Mouse (Mus musculus) embryonic facial prominence, embryonic 11.5 days (tissue): ENCODE data around the gene Tnip1. TPM values are rescaled to one million over a fixed set of nuclear protein-coding genes. Genes with fewer than 3 reads are reported as not detected.
A peak's percentile ranks its signal among the peaks of the same experiment; 100 is the strongest.

Experiments used
- ATAC-seq: fragments of 200-750 bp; cut with Nextera tagmentation; replicated peaks from 2 replicates; pipeline ENCODE4 v1.8.0; 2017; ENCODE audit warnings: low read depth; ENCODE audit not compliant: insufficient number of reproducible peaks, low FRiP score, low TSS enrichment
- DNase-seq: peaks from one replicate; pipeline ENCODE4 v3.0.0-alpha.2; 2015; ENCODE audit warnings: low spot score
- H3K27ac ChIP-seq: fragments of 300-500 bp; sonication (generic); replicated peaks from 2 replicates; pipeline ENCODE4 v1.5.1; 2014; ENCODE audit warnings: mild to moderate bottlenecking, low read depth, low read length, control low read depth
- H3K27me3 ChIP-seq: fragments of 300-500 bp; sonication (generic); 2 replicates; pipeline ENCODE4 v1.6.1; 2014; ENCODE audit warnings: mild to moderate bottlenecking, low read length, moderate library complexity, mixed read lengths; ENCODE audit not compliant: control insufficient read depth, insufficient read depth
- H3K36me3 ChIP-seq: fragments of 300-500 bp; sonication (generic); replicated peaks from 2 replicates; pipeline ENCODE4 v1.6.1; 2014; ENCODE audit warnings: low read depth, mild to moderate bottlenecking, low read length, moderate library complexity, mixed read lengths; ENCODE audit not compliant: control insufficient read depth, insufficient read depth
- H3K4me1 ChIP-seq: fragments of 300-500 bp; sonication (generic); 2 replicates; pipeline ENCODE4 v1.6.1; 2014; ENCODE audit warnings: low read length, mixed read lengths; ENCODE audit not compliant: control insufficient read depth, insufficient read depth
- H3K4me2 ChIP-seq: fragments of 300-500 bp; sonication (generic); 2 replicates; pipeline ENCODE4 v1.6.1; 2014; ENCODE audit warnings: low read depth, mild to moderate bottlenecking, control low read depth, low read length, moderate library complexity
- H3K4me3 ChIP-seq: fragments of 300-500 bp; sonication (generic); 2 replicates; pipeline ENCODE4 v1.5.1; 2014; ENCODE audit warnings: low read depth, low read length, control low read depth
- H3K9ac ChIP-seq: fragments of 300-500 bp; sonication (generic); replicated peaks from 2 replicates; pipeline ENCODE4 v1.6.1; 2014; ENCODE audit warnings: mild to moderate bottlenecking, control low read depth, low read length
- H3K9me3 ChIP-seq: fragments of 300-500 bp; sonication (generic); replicated peaks from 2 replicates; pipeline ENCODE4 v1.6.1; 2016; ENCODE audit warnings: mild to moderate bottlenecking, low read length, inconsistent platforms, mixed read lengths; ENCODE audit not compliant: control insufficient read depth
- WGBS: fragments of 180-500 bp; shearing (Covaris S2); extraction: QIAGEN DNeasy Blood & Tissue Kit; methylation state at CpG from one replicate; pipeline ENCODE4 v1.1.7; 2014; 5-methylcytosine and 5-hydroxymethylcytosine counted together
- polyA plus RNA-seq: library from polyadenylated mRNA; unstranded; fragments of >200 nt; fragmentation: Nextera tagmentation; extraction: Ambion mirVana; gene quantifications from 2 replicates; pipeline ENCODE4 v1.2.1, GENCODE M21; 2014

The Tnip1 gene
- polyA plus RNA-seq, 1 experiment from 2014 or later: 9.1 TPM

GRCm38 (mm10) chr11:54911201-54911600, 51.5 kb downstream of the Tnip1 start:
- no peaks in the 10 kb centered on the region for H3K4me1 ChIP-seq
- no peak overlapping the region for H3K27ac ChIP-seq
- no peak overlapping the region for H3K4me2 ChIP-seq
- no peaks in the 10 kb centered on the region for H3K9me3 ChIP-seq
- H3K4me3 ChIP-seq: no peak overlapping the region
- H3K36me3 ChIP-seq: no peaks in the 10 kb centered on the region; the same call in 1 of the 2 replicates
- DNase-seq: no peak
- no peaks in the 10 kb centered on the region for H3K27me3 ChIP-seq
- ATAC-seq: no peak
- WGBS: 84% methylated on average over 3 of the region's 3 CpGs
- no peak overlapping the region for H3K9ac ChIP-seq

GRCm38 (mm10) chr11:54910081-54910665, 52.5 kb downstream of the Tnip1 start:
- no peaks in the 10 kb centered on the region for H3K4me1 ChIP-seq
- no peak overlapping the region for H3K27ac ChIP-seq
- DNase-seq (no peak), ATAC-seq (no peak)
- H3K27me3 ChIP-seq: no peaks in the 10 kb centered on the region
- WGBS: 90% methylated on average over 12 of the region's 12 CpGs
- H3K9me3 ChIP-seq: no peaks in the 10 kb centered on the region
- no peaks in the 10 kb centered on the region; the same call in 1 of the 2 replicates for H3K36me3 ChIP-seq
- H3K4me3 ChIP-seq: no peak overlapping the region
- H3K9ac ChIP-seq: no peak overlapping the region
- H3K4me2 ChIP-seq: no peak overlapping the region

- H3K27ac ChIP-seq: no peak overlapping the region
- H3K4me1 ChIP-seq: no peaks in the 10 kb centered on the region
- H3K36me3 ChIP-seq: no peaks in the 10 kb centered on the region; the same call in 1 of the 2 replicates
- no peaks in the 10 kb centered on the region for H3K9me3 ChIP-seq
- no peak for DNase-seq
- no peak for ATAC-seq
- H3K4me3 ChIP-seq: no peak overlapping the region
- no peak overlapping the region for H3K9ac ChIP-seq
- WGBS: 92% methylated on average over 11 of the region's 11 CpGs
- H3K27me3 ChIP-seq: no peaks in the 10 kb centered on the region
- H3K4me2 ChIP-seq: no peak overlapping the region
Measured at GRCm38 (mm10) chr11:54909273-54909672, 53.4 kb downstream of the Tnip1 start.

- DNase-seq: no peak
- no peak overlapping the region for H3K4me2 ChIP-seq
- no peaks in the 10 kb centered on the region for H3K9me3 ChIP-seq
- H3K4me1 ChIP-seq: no peaks in the 10 kb centered on the region
- ATAC-seq: no peak
- H3K9ac ChIP-seq: no peak overlapping the region
- H3K27ac ChIP-seq: no peak overlapping the region
- no peaks in the 10 kb centered on the region; the same call in 1 of the 2 replicates for H3K36me3 ChIP-seq
- 93% methylated on average over 5 of the region's 5 CpGs for WGBS
- H3K4me3 ChIP-seq: no peak overlapping the region
- H3K27me3 ChIP-seq: no peaks in the 10 kb centered on the region
Measured at GRCm38 (mm10) chr11:54907259-54907658, 55.5 kb downstream of the Tnip1 start.

GRCm38 (mm10) chr11:54906466-54906865, 56.3 kb downstream of the Tnip1 start:
- DNase-seq: no peak
- Histone ChIP-seq H3K9me3 (no peaks in the 10 kb centered on the region), H3K4me3 (no peak overlapping the region), H3K27me3 (no peaks in the 10 kb centered on the region), H3K9ac (no peak overlapping the region), H3K36me3 (no peaks in the 10 kb centered on the region; the same call in 1 of the 2 replicates), H3K27ac (no peak overlapping the region), H3K4me1 (no peaks in the 10 kb centered on the region), H3K4me2 (no peak overlapping the region)
- 75% methylated on average over 4 of the region's 4 CpGs for WGBS
- ATAC-seq: no peak

- Histone ChIP-seq H3K27me3 (no peaks in the 10 kb centered on the region), H3K9ac (no peak overlapping the region), H3K27ac (no peak overlapping the region), H3K4me3 (no peak overlapping the region), H3K4me1 (no peaks in the 10 kb centered on the region), H3K4me2 (no peak overlapping the region), H3K9me3 (no peaks in the 10 kb centered on the region), H3K36me3 (no peaks in the 10 kb centered on the region; the same call in 1 of the 2 replicates)
- ATAC-seq: no peak
- DNase-seq: no peak
- 56% methylated on average over 4 of the region's 4 CpGs for WGBS
Measured at GRCm38 (mm10) chr11:54905931-54906330, 56.8 kb downstream of the Tnip1 start.

- no peak overlapping the region for H3K4me2 ChIP-seq
- WGBS: 90% methylated on average over 3 of the region's 3 CpGs
- DNase-seq: no peak
Measured at GRCm38 (mm10) chr11:54905086-54905485, 57.6 kb downstream of the Tnip1 start.

GRCm38 (mm10) chr11:54903940-54904706, 58.6 kb downstream of the Tnip1 start:
- Histone ChIP-seq H3K36me3 (no peaks in the 10 kb centered on the region), H3K4me2 (no peak overlapping the region), H3K27me3 (no peaks in the 10 kb centered on the region), H3K9me3 (no peaks in the 10 kb centered on the region), H3K4me1 (no peaks in the 10 kb centered on the region), H3K4me3 (no peak overlapping the region), H3K27ac (no peak overlapping the region), H3K9ac (no peak overlapping the region)
- WGBS: 70% methylated on average over 4 of the region's 4 CpGs
- DNase-seq (peak; percentile 2), ATAC-seq (peak; percentile 57; the same call in 1 of the 2 replicates)

More at GRCm38 (mm10) chr11:54905086-54905485, 57.6 kb downstream of the Tnip1 start:
- Histone ChIP-seq H3K9me3 (no peaks in the 10 kb centered on the region), H3K27ac (no peak overlapping the region), H3K4me3 (no peak overlapping the region), H3K9ac (no peak overlapping the region), H3K36me3 (no peaks in the 10 kb centered on the region; the same call in 1 of the 2 replicates), H3K4me1 (no peaks in the 10 kb centered on the region), H3K27me3 (no peaks in the 10 kb centered on the region)
- no peak for ATAC-seq
